Mouse (Mus musculus) liver, embryonic 12.5 days (tissue): ENCODE measurements around the gene Sec14l1. TPM values are rescaled to one million over a fixed set of nuclear protein-coding genes. Genes with fewer than 3 reads are reported as not detected.
"Not testable (repeated sequence)": the region's sequence is repeated elsewhere in the genome, so short reads cannot be mapped to it uniquely, and the experiment has no call there.

Source experiments
- ATAC-seq: fragments of 200-750 bp; cut with Nextera tagmentation; 2 replicates; pipeline ENCODE4 v1.8.0; 2017; ENCODE audit warnings: moderate number of reproducible peaks, mild to moderate bottlenecking, moderate library complexity
- H3K27ac ChIP-seq: fragments of 300-500 bp; sonication (generic); 2 replicates; pipeline ENCODE4 v1.5.1; 2016; ENCODE audit warnings: mild to moderate bottlenecking
- H3K27me3 ChIP-seq: fragments of 300-500 bp; sonication (generic); replicated peaks from 2 replicates; pipeline ENCODE4 v1.6.1; 2016; ENCODE audit warnings: mild to moderate bottlenecking, moderate library complexity
- H3K36me3 ChIP-seq: fragments of 300-500 bp; sonication (generic); 2 replicates; pipeline ENCODE4 v1.6.1; 2016; ENCODE audit warnings: mild to moderate bottlenecking, moderate library complexity
- H3K4me1 ChIP-seq: fragments of 300-500 bp; sonication (generic); 2 replicates; pipeline ENCODE4 v1.6.1; 2016
- H3K4me2 ChIP-seq: fragments of 300-500 bp; sonication (generic); 2 replicates; pipeline ENCODE4 v1.6.1; 2016; ENCODE audit warnings: mild to moderate bottlenecking, moderate library complexity
- H3K4me3 ChIP-seq: fragments of 300-500 bp; sonication (generic); 2 replicates; pipeline ENCODE4 v1.5.1; 2016; ENCODE audit warnings: mild to moderate bottlenecking, moderate library complexity
- H3K9ac ChIP-seq: fragments of 300-500 bp; sonication (generic); 2 replicates; pipeline ENCODE4 v1.6.1; 2016; ENCODE audit warnings: mild to moderate bottlenecking, moderate library complexity
- H3K9me3 ChIP-seq: fragments of 300-500 bp; sonication (generic); replicated peaks from 2 replicates; pipeline ENCODE4 v1.6.1; 2016; ENCODE audit warnings: mild to moderate bottlenecking, moderate library complexity
- WGBS: fragments of 180-500 bp; shearing (Covaris S2); methylation state at CpG from one replicate; pipeline ENCODE4 v1.1.7; 2016; ENCODE audit not compliant: insufficient replicate concordance; 5-methylcytosine and 5-hydroxymethylcytosine counted together
- polyA plus RNA-seq: library from polyadenylated mRNA; unstranded; fragments of >200 nt; fragmentation: Nextera tagmentation; extraction: Ambion mirVana; gene quantifications from 2 replicates; pipeline ENCODE4 v1.2.1, GENCODE M21; 2016

The Sec14l1 gene
- polyA plus RNA-seq, 1 experiment from 2014 or later, result 26.9 TPM

DNA sequence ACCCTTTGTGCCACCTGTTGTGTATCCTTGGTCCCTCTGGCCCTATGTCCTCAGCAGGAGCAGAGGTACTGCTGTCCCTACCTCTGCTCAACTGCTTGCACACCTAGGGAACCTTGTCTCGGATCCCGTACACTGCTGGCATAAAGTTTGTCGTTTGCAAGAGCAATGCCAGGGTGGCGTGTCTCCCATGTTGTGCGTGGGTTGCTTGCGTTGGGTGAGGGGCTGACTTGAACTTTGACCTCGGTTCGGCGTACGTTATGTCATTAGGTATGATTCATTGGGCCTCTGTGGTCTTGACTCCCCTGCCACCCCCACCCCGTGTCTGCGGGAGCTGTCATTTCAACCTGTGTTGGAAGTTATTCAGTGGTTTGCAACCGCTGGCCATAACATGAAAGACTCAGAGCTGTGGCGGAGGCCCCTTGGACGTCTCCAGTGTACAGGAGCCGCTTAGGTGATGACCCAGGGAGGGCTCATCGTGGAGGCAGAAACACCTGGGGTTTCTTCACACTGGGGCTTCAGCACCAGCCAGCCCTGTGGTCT lies 35.2 kb upstream of the Sec14l1 start:
- Histone ChIP-seq H3K27ac (peak overlapping the region; percentile 46), H3K4me2 (0 out of 2 replicates have a peak overlapping the region, but pooled peaks have one; percentile 16), H3K9ac (no peak overlapping the region), H3K4me1 (peaks cover 75% of the 10 kb centered on the region), H3K27me3 (no peaks in the 10 kb centered on the region), H3K4me3 (no peak overlapping the region), H3K36me3 (peaks cover 37% of the 10 kb centered on the region), H3K9me3 (no peaks in the 10 kb centered on the region)
- ATAC-seq, result no peak
- 82% methylated on average over 17 of the region's 17 CpGs for WGBS

DNA sequence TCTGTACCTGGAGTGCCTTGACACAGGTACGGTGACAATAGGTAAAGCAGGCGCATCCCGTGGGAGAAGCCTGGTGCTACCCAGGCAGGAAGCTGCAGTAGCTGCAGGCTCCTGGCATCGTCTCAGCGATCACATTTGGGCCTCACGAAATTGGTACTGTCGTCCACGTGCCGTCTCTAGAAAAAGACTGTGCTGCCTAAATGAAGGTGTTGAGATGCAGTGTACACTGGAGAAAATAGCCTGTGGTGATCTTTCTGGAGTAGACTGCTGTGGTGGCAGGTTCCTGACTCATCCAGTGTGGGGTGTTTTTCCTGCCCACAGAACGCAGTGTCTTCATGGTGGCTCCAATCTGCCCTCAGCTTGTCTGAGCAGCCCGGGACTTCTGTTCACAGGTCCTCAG lies 34.8 kb upstream of the Sec14l1 start:
- WGBS, result 79% methylated on average over 11 of the region's 11 CpGs
- H3K27ac ChIP-seq, result peak overlapping the region; percentile 46
- no peak overlapping the region for H3K9ac ChIP-seq
- peaks cover 75% of the 10 kb centered on the region for H3K4me1 ChIP-seq
- no peak for ATAC-seq
- no peak overlapping the region for H3K4me3 ChIP-seq
- H3K9me3 ChIP-seq, result no peaks in the 10 kb centered on the region
- peaks cover 37% of the 10 kb centered on the region for H3K36me3 ChIP-seq
- peak overlapping the region; percentile 16; the same call in 1 of the 2 replicates for H3K4me2 ChIP-seq
- no peaks in the 10 kb centered on the region for H3K27me3 ChIP-seq

DNA sequence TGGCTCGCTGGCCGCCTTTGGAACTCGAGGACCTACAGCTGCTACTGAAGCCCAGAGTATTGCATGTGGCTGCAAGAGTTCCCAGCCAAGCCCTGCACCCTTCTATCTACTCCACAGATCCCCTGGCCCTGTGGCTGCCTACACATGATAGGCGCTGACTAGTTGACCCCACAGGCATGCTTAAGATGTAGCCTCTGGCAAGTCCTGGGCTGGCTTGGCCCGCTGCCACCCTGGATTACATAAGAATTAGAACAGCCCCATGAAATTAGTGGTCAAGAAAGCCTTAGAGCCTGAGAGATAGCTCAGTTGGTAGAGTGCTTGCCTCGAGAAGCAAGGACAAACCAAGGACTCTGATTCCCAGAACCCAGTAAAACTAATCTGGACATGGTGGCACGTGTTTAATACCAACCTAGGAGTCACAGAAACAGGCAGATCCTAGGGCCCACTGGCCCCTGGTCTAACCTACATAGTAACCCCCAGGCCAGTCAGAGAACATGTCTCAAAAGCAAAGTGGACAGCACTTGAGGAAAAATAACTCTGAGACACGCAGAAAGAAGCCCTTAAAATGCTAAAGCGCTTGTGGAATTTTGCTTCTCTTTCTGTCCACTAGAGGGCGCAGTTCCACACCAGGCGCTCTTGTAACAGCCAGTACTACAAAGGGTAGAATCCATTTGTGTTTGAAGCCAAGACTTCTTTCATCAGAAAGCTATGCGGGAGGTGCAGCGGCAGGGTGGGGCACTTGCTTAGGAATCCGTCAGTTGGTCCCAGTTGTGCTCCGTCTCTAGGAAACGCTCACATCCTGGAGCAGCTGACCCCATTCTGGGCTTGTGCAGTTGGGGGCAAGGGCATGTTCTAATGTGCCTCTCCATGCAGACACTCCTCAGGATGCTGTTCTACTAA lies 33.6 kb upstream of the Sec14l1 start:
- H3K4me2 ChIP-seq, result 0 out of 2 replicates have a peak overlapping the region, but pooled peaks have one; percentile 0
- H3K4me1 ChIP-seq, result peaks cover 70% of the 10 kb centered on the region
- no peak overlapping the region for H3K4me3 ChIP-seq
- ATAC-seq, result peak; percentile 50; the same call in 1 of the 2 replicates
- peak overlapping the region; percentile 54; the same call in 1 of the 2 replicates for H3K27ac ChIP-seq
- no peaks in the 10 kb centered on the region for H3K9me3 ChIP-seq
- no peak overlapping the region for H3K9ac ChIP-seq
- peaks cover 37% of the 10 kb centered on the region for H3K36me3 ChIP-seq
- H3K27me3 ChIP-seq, result no peaks in the 10 kb centered on the region
- 32% methylated on average over 16 of the region's 16 CpGs for WGBS

DNA sequence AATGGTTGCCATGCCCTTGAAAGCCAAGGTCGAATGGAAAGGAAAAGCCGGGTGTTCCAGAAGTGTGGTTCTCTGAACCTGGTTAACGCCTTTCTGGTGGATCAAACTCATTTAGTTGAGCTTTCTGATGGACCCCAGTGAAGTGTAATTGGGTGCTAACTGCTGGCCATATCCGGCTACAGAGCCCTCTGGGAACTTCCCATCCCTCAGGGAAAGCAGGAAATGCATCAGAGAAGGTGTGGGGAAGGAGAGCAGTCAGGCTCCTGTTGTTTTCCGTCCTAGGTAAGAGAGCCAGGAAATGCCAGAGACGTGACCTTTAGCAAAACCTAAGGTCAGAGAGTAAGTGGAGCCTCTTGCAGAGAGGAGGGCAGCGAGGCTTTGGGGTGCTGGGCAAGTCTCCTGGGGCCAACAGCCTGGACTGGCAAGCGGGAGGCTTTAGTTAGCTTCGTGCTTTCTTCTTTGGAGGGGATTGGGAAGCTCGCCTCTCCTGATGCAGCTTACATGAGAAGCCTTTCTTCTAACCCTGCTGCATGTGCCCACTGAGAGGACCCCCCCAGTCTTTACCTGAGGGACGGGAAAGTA lies 32.5 kb upstream of the Sec14l1 start:
- H3K36me3 ChIP-seq, result peaks cover 37% of the 10 kb centered on the region
- H3K4me1 ChIP-seq, result peaks cover 70% of the 10 kb centered on the region
- H3K4me3 ChIP-seq, result no peak overlapping the region
- H3K27ac ChIP-seq, result no peak overlapping the region; the same call in 1 of the 2 replicates
- no peak for ATAC-seq
- no peak overlapping the region for H3K9ac ChIP-seq
- H3K9me3 ChIP-seq, result no peaks in the 10 kb centered on the region
- no peaks in the 10 kb centered on the region for H3K27me3 ChIP-seq
- H3K4me2 ChIP-seq, result no peak overlapping the region
- WGBS, result 74% methylated on average over 11 of the region's 11 CpGs

DNA sequence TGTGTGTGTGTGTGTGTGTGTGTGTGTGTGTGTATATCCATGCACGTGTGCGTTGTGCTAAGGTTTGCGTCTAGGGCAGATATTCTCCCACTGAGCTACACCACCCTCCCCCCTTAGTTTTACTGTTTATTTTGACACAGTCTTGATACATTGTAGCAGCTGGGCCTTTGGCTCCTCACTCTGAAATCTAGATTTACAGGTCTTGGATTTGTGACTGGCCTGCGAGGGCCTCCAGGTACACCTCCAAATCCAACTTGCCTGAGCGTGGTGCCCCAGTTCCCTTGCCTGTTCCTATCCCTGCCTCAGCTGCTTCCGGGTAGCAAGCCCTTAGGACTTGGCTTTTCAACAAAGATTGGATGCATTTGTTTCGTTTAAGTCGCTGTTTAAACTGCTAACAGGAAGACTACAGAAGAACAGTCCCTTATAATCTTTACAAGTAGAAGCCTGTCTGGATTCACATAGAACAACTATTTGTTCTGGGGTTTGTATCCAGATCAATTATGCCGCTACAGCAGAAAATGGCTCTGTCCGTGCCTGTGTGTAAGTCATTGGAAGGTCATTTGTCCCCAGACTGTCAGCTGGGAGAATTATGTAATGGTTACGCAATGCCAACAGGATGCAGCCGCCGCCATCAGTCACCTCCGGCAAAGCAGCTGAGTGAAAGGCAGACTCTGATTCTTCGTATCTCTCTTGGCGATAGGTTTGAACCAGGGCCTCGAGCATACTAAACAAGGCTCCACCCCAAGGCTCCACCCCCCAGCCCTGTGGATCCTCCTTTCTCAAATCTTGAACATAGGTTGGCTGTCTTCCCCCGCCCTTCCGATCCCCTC lies 31.7 kb upstream of the Sec14l1 start:
- 62% methylated on average over 19 of the region's 19 CpGs for WGBS
- Histone ChIP-seq H3K9me3 (no peaks in the 10 kb centered on the region), H3K9ac (no peak overlapping the region), H3K4me1 (peaks cover 70% of the 10 kb centered on the region), H3K4me3 (no peak overlapping the region), H3K36me3 (peaks cover 29% of the 10 kb centered on the region), H3K27ac (peak overlapping the region; percentile 16; the same call in 1 of the 2 replicates), H3K27me3 (no peaks in the 10 kb centered on the region), H3K4me2 (no peak overlapping the region)
- ATAC-seq, result no peak

GRCm38 (mm10) chr11:117083882-117084260 lies 31.1 kb upstream of the Sec14l1 start:
- Histone ChIP-seq H3K4me1 (peaks cover 67% of the 10 kb centered on the region), H3K36me3 (peaks cover 23% of the 10 kb centered on the region)
- H3K9ac ChIP-seq, H3K27ac ChIP-seq, H3K9me3 ChIP-seq, ATAC-seq, H3K4me2 ChIP-seq, H3K27me3 ChIP-seq, H3K4me3 ChIP-seq: not testable (repeated sequence)
- WGBS, result 88% methylated on average over 3 of the region's 3 CpGs

DNA sequence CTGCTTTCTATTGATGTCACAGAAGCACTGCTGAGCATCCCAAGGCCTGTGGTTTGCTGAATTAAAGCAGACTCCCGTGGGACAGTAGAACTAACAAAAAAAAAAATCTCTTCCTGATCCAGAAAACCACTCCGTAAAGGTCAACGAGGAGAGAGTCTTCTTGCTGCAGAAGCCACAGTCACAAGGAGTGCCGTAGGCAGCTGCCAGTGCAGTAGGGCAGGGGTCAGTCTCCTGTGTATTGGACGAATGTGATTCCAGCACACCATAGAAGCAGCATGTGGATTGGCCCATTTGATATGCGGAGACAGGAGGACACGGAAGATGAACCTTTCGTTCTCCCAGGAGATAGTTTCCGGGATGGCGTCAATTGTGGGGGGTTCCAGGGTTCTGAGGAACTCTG lies 28.8 kb upstream of the Sec14l1 start:
- H3K9me3 ChIP-seq, result no peaks in the 10 kb centered on the region
- H3K4me2 ChIP-seq, result no peak overlapping the region
- H3K27ac ChIP-seq, result no peak overlapping the region
- no peaks in the 10 kb centered on the region for H3K36me3 ChIP-seq
- peaks cover 53% of the 10 kb centered on the region for H3K4me1 ChIP-seq
- H3K4me3 ChIP-seq, result no peak overlapping the region
- 0 out of 2 replicates have a peak, but pooled peaks cover 4% of the 10 kb centered on the region for H3K27me3 ChIP-seq
- H3K9ac ChIP-seq, result no peak overlapping the region
- WGBS, result 81% methylated on average over 10 of the region's 10 CpGs
- no peak for ATAC-seq

GRCm38 (mm10) chr11:117087036-117087799 lies 27.8 kb upstream of the Sec14l1 start:
- Histone ChIP-seq H3K27me3 (peaks cover 5% of the 10 kb centered on the region; the same call in 1 of the 2 replicates), H3K4me2 (no peak overlapping the region), H3K27ac (no peak overlapping the region), H3K4me1 (peaks cover 49% of the 10 kb centered on the region), H3K9ac (no peak overlapping the region), H3K4me3 (no peak overlapping the region), H3K9me3 (no peaks in the 10 kb centered on the region), H3K36me3 (no peaks in the 10 kb centered on the region)
- 47% methylated on average over 9 of the region's 9 CpGs for WGBS
- ATAC-seq, result no peak

GRCm38 (mm10) chr11:117088271-117088991 lies 26.5 kb upstream of the Sec14l1 start:
- peaks cover 11% of the 10 kb centered on the region; the same call in 1 of the 2 replicates for H3K27me3 ChIP-seq
- no peak overlapping the region for H3K27ac ChIP-seq
- no peak for ATAC-seq
- H3K9me3 ChIP-seq, result no peaks in the 10 kb centered on the region
- H3K36me3 ChIP-seq, result no peaks in the 10 kb centered on the region
- H3K9ac ChIP-seq, result no peak overlapping the region
- H3K4me1 ChIP-seq, result peaks cover 47% of the 10 kb centered on the region
- WGBS, result 61% methylated on average over 13 of the region's 13 CpGs
- no peak overlapping the region for H3K4me3 ChIP-seq
- no peak overlapping the region for H3K4me2 ChIP-seq

- Histone ChIP-seq H3K4me2 (no peak overlapping the region), H3K27me3 (peaks cover 20% of the 10 kb centered on the region), H3K9ac (no peak overlapping the region), H3K4me3 (no peak overlapping the region), H3K9me3 (no peaks in the 10 kb centered on the region), H3K4me1 (peaks cover 50% of the 10 kb centered on the region), H3K27ac (no peak overlapping the region), H3K36me3 (no peaks in the 10 kb centered on the region)
- no peak for ATAC-seq
- 58% methylated on average over 9 of the region's 9 CpGs for WGBS
Observed at GRCm38 (mm10) chr11:117089673-117090419, 25.1 kb upstream of the Sec14l1 start.
